Mouse (Mus musculus): ENCODE data around the gene Frmd4a.

GRCm38 (mm10) chr2:4232335-4232734 lies 214.8 kb downstream of the Frmd4a start:
- TF ChIP-seq POLR2A (IDR thresholded peaks at IDR 0.05; ENCODE audit: borderline replicate concordance, control insufficient read depth, low read depth, low read length) (no peak), CTCF (IDR thresholded peaks at IDR 0.05; ENCODE audit: control insufficient read depth, insufficient read depth, low read length) (no peak)

Data from bone marrow, adult 2 months (tissue).